Mouse (Mus musculus) lung, postnatal 4 days (tissue): ENCODE measurements at regions not wholly inside any gene's neighbourhood (a gene's known extent, or its start where the extent isn't known, plus 50 kb on each side); places are given as distances from the start of the nearest gene placed in this dataset.
"Not testable (repeated sequence)": the region's sequence is repeated elsewhere in the genome, so short reads cannot be mapped to it uniquely, and the experiment has no call there.

Source experiments
- DNase-seq, 2 experiments: peaks; one replicate each; pipeline ENCODE4 v3.0.0; 2021

GRCm38 (mm10) chr1:194565574-194565973 lies 52.4 kb upstream of the Plxna2 start:
- no peak for DNase-seq

GRCm38 (mm10) chr1:194563946-194564345 lies 54.1 kb upstream of the Plxna2 start:
- DNase-seq: no peak

- DNase-seq: no peak
Observed at GRCm38 (mm10) chr1:194561098-194561497, 56.9 kb upstream of the Plxna2 start.

DNA sequence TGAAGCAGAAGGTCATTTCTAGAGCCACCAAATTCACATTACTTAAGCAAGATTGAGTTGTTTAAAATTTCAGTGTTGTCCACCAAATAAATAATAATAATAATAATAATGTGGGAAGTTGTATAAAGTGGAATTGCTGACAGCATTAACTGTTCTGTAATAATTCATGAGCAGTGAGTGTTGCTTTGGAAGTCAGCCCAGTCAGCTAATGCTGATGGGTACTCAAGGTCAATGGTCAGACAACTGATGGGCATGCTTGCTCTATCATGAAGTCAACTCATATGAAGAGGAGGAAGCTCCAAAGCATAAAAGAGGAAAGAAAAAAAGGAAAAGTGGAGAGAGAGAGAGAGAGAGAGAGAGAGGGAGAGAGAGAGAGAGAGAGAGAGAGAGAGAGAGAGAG lies 69.4 kb upstream of the Plxna2 start:
- DNase-seq: no peak

DNA sequence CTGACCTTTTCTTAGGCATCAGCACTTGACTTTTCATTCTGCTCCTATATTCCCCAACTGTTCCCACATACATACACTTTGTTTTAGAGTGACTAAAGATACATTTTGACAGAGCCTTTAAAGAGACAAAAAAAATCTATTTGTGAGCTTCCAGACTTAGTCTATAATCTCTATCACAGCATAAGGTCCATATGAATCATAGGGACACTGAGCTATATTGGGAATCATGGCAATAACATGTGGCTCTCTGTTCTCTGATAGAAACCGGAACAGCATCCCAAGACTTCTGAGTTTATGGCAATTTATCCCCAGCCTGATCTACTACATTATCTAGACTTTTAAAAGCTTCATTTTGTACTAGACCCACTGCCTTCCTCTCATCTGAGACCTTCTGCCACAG lies 69.8 kb upstream of the Plxna2 start:
- DNase-seq: no peak

- DNase-seq: no peak
Observed at GRCm38 (mm10) chr1:194540923-194541322, 77.1 kb upstream of the Plxna2 start.

DNA sequence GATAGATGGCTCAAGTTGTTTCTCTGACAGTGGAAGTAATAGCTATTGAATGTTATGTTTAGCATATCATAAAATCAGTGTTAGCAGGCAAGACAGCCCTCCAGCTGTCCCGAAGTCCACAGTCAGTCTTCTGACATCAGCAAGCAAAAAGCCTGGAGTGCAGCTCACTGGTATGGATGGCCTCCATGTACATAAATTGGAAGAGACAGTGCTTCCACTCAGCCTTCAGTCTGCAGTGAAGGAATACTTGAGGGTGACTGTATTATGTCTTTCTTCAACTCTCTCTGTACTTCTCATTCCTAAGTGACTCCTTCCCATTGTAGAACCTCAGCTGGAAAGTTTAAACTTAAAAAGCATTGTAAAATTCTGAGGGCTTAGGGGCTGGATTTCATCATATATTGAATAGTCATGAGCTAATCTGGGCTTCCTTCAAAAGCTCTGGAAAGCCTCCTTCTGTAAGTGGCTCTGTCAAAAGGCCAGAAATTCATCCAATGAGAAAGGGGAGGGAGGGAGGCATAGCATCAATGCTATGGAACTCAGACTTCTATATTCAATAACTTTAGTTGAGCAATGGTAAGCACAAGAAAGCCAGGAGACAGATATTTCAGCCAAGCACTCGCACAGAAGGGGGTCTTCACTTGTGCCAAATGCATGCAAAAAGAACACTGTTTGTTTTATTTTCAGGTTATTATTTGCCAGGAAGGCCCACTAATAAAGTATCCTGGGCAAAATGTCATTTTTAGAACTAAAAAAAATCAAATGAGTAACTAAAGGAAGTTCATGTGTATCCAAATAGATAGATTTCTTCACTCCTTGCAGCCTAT lies 90.5 kb upstream of the Plxna2 start:
- no peak for DNase-seq

GRCm38 (mm10) chr1:194524976-194525375 lies 93.0 kb upstream of the Plxna2 start:
- DNase-seq: no peak

GRCm38 (mm10) chr1:194521216-194521615 lies 96.8 kb upstream of the Plxna2 start:
- no peak for DNase-seq

GRCm38 (mm10) chr1:194519509-194520220 lies 98.4 kb upstream of the Plxna2 start:
- DNase-seq: no peak

GRCm38 (mm10) chr1:194516136-194516535 lies 101.9 kb upstream of the Plxna2 start:
- no peak for DNase-seq

DNA sequence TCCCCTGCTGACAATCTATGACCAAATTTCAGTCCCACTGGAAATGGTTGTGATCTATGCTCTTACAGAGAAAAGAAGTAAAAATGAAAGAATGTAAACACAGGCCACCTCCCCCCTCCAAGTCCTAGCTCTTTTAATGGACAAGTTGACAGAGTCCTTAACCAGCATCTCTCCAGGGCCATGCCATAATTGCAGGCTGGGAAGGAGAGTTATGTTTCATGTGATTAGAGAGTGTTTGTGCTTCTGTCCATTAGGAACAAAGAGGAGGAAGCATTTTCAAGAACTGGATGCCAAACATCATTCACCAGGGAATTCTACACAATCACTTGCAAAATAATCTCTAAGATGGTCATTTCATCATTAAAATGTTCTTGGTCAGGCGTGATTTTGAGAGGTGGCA lies 109.7 kb upstream of the Plxna2 start:
- no peak for DNase-seq

GRCm38 (mm10) chr1:194505826-194506225 lies 112.2 kb upstream of the Plxna2 start:
- DNase-seq: no peak

DNA sequence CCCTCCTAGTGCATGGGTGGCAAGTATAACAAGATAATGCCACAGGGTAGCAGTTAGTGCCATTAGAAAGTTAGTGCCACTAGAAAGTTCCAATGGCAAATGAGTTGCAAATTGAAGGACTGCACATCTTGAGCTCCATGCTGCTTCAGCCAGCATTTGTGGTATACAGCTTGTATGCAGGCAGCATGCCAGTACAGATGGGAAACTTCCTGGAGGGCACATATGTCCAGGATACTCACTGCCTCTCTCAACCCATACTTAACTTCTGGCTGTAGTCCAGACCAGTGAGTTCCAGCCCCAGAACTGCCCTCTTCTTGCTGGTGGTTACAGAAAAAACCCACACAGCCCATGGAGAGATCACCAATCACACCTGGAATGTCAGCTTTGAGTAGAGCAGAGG lies 113.8 kb upstream of the Plxna2 start:
- DNase-seq: no peak

DNA sequence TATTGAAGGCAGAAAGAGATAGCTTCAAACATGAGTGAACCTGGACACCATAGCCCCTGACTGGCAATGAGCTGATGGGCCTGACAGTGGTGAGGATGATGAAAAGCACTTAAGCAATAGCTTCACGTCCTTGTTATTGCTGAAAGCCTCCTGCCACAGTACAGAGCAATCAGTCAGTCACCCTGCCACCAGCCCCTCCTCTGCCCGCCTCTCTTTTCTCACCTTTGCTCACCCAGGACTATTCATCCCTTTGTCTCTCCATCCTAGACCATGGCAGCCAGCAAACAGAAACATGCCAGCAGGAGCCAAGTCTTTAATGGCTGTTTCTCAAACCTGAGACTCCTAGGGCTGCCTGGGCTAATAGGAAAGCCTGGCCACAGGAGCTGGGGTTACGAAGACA lies 114.5 kb upstream of the Plxna2 start:
- DNase-seq: no peak

GRCm38 (mm10) chr1:194496424-194496823 lies 121.6 kb upstream of the Plxna2 start:
- no peak for DNase-seq

DNA sequence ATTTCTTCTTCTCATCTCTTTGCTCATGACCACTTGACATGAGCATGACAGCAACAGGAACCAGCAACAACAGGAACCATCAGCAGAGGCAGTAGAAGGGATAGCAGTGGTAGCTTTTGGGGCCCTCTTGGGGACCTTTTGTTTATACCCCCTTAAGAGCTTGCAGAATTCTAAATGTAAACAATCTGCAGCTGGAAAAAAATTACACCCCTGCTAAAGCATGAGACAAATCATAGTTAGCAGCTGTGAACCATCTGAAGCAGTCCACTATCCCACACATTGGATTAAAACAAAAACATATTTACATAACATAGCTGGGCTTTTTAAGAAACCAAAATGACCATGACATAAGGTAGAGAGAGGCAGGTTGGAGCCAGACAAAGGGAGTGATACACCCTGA lies 126.9 kb upstream of the Plxna2 start:
- no peak for DNase-seq

DNA sequence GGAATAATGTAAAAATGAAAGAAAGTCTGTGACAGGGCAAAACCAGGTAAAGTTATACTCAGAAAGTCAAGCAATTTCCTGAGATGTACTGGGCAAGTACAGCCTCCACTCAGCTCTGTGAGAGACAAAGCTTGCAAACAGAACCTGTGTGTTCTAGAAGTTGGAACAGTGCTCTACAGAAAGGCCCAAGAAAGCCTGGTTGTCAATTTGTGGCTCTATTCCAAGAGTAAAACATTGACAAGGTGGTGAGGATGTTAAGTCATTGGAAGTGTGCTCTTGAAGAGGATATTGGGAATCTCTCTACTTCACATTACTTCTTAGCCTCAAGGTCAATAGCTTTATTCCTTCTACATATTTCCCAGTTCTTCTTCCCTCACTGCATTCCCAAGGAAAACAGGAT lies 129.9 kb upstream of the Plxna2 start:
- DNase-seq: no peak

DNA sequence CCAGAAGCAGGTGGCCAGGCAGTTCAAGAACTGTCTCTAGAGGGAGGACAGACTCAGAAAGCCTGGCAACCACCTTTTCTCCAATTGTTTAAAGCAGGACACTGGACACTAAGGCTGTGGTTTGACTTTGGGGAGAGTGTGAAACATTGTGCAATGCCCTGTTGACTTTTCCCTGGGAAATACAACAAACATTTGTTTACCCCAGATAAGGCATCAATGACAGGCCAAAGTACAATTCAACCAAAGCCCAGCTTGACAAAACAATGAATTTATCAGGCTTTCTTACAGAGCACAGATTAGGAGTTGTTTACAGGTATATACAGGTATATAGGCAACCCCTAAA lies 135.3 kb upstream of the Plxna2 start:
- DNase-seq: no peak

DNA sequence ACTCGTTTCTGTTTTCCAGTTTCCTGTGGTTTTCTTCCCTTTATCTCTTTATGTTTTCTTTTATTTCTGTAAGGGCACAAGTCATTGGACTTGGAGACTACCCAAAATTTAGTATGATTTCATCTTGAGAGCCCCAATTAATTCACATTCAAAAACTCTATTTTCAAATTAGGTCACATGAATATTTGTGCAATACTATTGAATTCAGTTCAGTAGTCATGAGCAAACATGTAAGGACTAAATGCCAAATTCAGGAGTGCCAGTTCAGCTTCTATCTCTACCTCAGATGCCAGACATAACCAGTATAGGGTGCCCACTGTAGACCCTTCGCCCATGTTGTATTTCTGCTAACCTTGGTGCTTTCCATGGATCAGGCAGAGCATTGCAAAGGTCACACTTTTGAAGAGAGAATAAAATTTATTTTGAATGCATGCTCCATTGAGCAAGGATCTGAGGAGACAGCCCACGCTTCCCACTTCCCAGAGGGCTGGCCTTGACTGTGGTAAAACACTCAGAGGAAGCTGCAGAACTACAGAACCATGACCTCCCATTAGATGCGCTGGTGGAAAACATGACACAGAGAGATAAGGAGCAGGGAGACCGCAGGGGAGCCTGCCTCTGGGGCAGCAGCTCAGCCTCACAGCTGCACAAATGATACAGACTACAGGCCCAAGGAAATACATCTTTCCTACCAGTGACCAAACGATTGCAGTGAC lies 135.9 kb upstream of the Plxna2 start:
- DNase-seq: no peak

GRCm38 (mm10) chr1:194471281-194471680 lies 146.7 kb upstream of the Plxna2 start:
- not testable (repeated sequence) for DNase-seq

GRCm38 (mm10) chr1:194452480-194452879 lies 165.5 kb upstream of the Plxna2 start:
- DNase-seq: no peak

- no peak for DNase-seq
Observed at GRCm38 (mm10) chr1:194443681-194444080, 174.3 kb upstream of the Plxna2 start.

DNA sequence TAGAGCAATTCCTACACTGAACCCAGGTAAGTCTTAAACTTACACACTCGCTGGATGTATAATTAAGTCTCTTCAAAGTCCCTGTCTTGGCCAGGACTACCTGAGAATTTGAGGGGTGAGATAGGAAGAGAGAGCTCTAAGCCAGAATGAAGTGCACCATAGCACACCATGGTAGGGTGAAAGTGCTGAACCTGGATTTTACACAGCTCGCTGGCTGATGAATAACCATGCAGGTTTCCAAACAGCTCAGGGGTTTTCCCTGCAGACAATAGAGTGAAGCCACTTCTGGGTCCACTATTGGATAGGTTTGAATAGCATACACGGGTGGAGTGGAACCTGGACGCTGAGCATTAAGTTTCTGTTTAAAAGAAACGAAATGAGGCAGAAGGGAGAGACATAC lies 180.7 kb upstream of the Plxna2 start:
- no peak for DNase-seq
